Mouse (Mus musculus) G1E-ER4 (cell line): ENCODE measurements around the gene Igf2bp3. TPM values are rescaled to one million over a fixed set of nuclear protein-coding genes. Genes with fewer than 3 reads are reported as not detected.

Experiments
- GATA1 ChIP-seq: IDR thresholded peaks from one replicate; pipeline ENCODE4 v1.8.0; 2012; ENCODE audit warnings: low read length, inconsistent platforms
- polyA plus RNA-seq: library from polyadenylated mRNA; stranded (reverse); fragments of >175 nt; gene quantifications from 2 replicates; pipeline ENCODE4 v1.2.3, GENCODE M21; 2012

The Igf2bp3 gene
- polyA plus RNA-seq, 1 experiment, result 30.8 TPM

GRCm38 (mm10) chr6:49094968-49095367 lies 119.8 kb downstream of the Igf2bp3 start:
- no peak for TF ChIP-seq GATA1

GRCm38 (mm10) chr6:49083008-49083407 lies 131.7 kb downstream of the Igf2bp3 start:
- TF ChIP-seq GATA1, result no peak

- no peak for TF ChIP-seq GATA1
Observed at GRCm38 (mm10) chr6:49079313-49079712, 135.4 kb downstream of the Igf2bp3 start.

- no peak for TF ChIP-seq GATA1
Observed at GRCm38 (mm10) chr6:49077894-49078293, 136.9 kb downstream of the Igf2bp3 start.

DNA sequence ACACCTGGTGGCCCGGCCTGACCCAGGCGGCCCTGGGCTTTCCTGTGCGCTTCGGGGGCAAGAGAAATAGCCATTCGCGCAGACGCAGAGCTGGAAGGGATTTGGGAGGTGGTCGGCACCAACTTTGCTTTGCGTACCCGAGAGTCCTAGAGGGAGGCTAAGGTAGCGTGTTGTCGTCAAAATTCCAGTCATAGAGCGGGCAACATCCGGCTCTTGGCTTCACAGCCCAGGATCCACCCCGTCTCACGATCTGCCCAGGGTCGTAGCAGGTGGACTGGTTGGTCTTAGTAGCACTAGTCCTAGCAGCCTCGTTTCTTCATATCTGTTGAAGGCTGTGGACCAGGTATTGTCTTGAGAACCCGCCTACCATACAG lies 140.7 kb downstream of the Igf2bp3 start:
- no peak for TF ChIP-seq GATA1

GRCm38 (mm10) chr6:49073304-49074116 lies 141.2 kb downstream of the Igf2bp3 start, which contains the start of gene Malsu1:
Malsu1 (plus strand) TSS chr6:49073795.
- no peak for TF ChIP-seq GATA1

DNA sequence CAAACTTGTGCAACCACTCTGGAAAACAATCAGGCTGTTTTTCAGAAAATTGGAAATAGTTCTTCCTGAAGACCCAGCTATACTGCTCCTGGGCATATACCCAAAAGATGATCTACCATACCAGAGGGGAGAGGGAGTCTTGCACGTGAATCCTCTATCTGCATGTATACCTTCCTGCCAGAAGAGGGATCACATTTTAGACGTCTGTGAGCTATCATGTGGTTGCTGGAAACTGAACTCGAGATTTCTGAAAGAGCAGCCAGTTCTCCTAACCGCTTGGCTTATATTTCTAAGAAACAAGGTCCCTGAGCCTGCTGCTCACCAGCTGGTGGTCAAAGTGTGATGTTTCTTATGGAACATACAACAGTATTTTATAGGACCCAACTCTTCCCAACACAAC lies 146.4 kb downstream of the Igf2bp3 start:
- TF ChIP-seq GATA1, result no peak

DNA sequence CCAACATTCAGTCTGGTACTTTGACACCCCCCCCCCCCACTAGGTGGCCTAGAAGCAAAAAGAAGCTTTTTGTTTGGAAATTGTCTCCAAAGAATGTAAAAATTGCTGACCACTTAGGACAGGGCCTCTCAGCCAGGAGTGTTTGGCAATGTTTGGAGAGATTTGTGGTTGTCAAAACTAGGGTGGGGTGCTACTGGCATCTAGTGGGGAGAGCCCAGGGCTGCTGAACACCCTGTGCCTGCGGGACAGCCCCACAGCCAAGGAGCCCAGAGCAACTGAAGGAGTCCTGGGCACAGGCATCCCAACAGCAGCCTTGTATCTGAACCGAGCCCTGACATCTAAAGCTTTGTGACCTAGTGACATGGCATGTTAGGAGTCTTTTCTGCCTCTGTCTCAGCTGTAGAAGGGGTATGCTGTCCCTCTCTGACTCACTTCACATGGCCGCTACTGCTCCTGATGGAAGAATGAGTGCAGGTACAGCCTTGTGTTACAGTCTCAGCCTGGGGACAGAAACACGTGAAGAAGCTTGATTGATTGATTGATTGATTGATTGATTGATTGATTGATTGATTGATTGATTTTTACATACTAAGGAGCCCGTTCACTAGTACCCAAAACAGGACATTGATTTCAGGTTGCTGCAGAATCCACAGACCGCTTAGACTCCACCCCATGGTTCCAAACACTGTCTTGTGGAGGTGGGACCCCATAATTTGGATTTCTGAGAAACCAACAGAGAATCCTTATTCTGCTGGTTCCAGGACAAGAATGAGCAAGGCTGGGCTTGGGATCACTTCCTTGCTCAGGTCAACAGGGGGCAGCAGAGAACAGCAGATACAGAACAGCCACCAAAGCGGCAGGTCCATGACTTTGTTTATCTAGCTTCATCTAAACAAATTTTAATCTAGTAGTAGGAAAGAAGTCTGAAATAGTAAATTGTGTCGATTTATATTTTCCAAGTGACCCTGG lies 157.4 kb downstream of the Igf2bp3 start:
- no peak for TF ChIP-seq GATA1

- no peak for TF ChIP-seq GATA1
Observed at GRCm38 (mm10) chr6:49056009-49056408, 158.7 kb downstream of the Igf2bp3 start.

- TF ChIP-seq GATA1, result no peak
Observed at GRCm38 (mm10) chr6:49055256-49055733, 159.5 kb downstream of the Igf2bp3 start.

GRCm38 (mm10) chr6:49052191-49052590 lies 162.6 kb downstream of the Igf2bp3 start:
- TF ChIP-seq GATA1, result no peak

DNA sequence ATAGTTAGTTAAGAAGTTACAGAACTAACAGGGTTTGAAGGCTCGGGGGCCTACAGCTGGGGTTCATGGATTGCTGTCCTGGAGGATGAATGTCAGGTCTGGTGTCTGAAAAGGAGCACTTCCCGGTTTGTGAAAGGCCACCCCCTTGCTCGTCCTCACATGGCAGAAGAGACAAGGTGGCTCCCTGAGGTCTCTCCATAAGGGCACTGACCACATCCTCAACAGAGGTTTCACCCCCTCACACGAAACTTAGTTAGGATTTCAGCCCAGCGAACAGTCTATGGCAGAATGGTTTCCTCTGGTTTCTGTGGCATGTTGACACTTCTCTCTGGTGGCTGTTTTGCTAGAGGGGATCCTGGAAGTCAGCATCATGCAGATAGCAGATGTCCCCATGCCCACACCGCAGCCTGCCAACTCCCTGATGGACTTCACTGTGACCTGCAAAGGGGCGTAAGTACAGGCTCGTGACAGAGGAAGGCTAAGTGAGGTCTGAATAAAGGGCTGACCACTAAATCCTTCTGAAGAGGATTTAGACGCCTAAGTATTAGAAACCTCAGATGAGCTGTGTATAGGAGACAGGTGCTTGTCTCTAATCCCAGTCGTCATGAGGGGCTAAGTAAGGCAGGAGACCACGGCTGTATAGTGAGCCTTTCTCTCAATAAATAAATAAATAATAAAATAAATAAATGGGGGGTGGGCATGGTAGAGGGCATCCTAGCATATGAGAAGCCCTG lies 163.9 kb downstream of the Igf2bp3 start:
- TF ChIP-seq GATA1, result no peak

GRCm38 (mm10) chr6:49048395-49048794 lies 166.4 kb downstream of the Igf2bp3 start:
- TF ChIP-seq GATA1, result no peak

DNA sequence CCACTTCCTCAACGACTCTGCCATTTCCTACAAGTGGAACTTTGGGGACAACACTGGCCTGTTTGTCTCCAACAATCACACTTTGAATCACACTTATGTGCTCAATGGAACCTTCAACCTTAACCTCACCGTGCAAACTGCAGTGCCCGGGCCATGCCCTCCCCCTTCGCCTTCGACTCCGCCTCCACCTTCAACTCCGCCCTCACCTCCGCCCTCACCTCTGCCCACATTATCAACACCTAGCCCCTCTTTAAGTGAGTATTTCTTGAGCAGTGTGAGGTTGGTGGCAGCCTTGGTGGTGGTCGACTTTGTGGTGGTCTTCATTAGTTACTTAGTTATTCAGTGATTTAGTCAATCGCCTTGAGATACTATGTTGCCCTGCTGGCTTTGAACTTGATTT lies 166.9 kb downstream of the Igf2bp3 start:
- no peak for TF ChIP-seq GATA1

- TF ChIP-seq GATA1, result no peak
Observed at GRCm38 (mm10) chr6:49046976-49047375, 167.8 kb downstream of the Igf2bp3 start.
